Mouse (Mus musculus) cortical plate, adult 2 months (tissue): ENCODE data around the gene Zfp282.

Source experiments
- CTCF ChIP-seq: fragments of 200-500 bp; IDR thresholded peaks from 2 replicates; pipeline ENCODE4 v1.5.1; 2011; ENCODE audit warnings: mild to moderate bottlenecking, control low read depth, low read length; ENCODE audit not compliant: insufficient read depth; ENCODE audit errors: extremely low read depth
- POLR2A ChIP-seq: fragments of 200-500 bp; IDR thresholded peaks from 2 replicates; pipeline ENCODE4 v1.6.1; 2011; ENCODE audit warnings: mild to moderate bottlenecking, low read length, control low read depth; ENCODE audit not compliant: insufficient read depth; ENCODE audit errors: extremely low read depth

DNA sequence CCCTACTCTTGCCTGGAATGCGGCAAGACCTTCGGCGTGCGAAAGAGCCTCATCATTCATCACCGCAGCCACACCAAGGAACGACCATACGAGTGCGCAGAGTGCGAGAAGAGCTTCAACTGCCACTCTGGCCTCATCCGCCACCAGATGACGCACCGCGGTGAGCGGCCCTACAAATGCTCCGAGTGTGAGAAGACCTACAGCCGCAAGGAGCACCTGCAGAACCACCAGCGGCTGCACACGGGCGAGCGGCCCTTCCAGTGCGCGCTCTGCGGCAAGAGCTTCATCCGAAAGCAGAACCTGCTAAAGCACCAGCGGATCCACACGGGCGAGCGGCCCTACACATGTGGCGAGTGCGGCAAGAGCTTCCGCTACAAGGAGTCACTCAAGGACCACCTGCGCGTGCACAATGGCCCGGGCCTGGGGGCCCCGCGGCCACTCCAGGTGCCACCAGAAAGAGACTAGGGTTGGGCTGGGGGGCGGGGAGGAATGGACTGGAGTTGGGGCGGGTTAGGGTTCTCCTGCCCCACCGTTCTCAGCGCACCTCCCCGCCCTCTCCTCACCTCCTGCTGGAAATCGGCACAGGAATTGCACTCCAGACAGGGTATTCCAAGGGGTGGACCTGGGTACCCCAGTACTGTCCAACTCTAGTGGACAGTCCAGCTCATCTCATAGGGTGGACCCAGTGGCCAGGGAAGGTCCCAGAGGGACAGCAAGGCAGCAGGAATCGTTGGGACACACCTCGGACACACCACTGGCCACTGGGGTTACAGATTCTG lies 28.1 kb downstream of the Zfp282 start:
- TF ChIP-seq CTCF (no peak), POLR2A (no peak)
